In genomic region chr11:76708881-76709280, GRCm38 (mm10) we compare ENCODE assay signal across 17 mouse cellular contexts. TPM values are rescaled to one million over a fixed set of nuclear protein-coding genes. Genes with fewer than 3 reads are reported as not detected.
A peak's percentile ranks its signal among the peaks of the same experiment; 100 is the strongest.
DNase-seq lines count a peak whose midpoint lies in the region; ATAC-seq lines count a peak whose summit lies in the region.
"Had no signal": no experiment of that assay in that cellular context is flagged by ENCODE, and none has a peak within 500 bp of the region (broad histone marks: within the 10 kb centered on the region; RNA-seq: fewer than 3 reads in every experiment).

No protein-coding gene starts in this region.

- H3K9ac ChIP-seq in forebrain, embryonic 11.5 days (ENCODE audit: low read length): no peak overlapping the region
- no peak overlapping the region for H3K9ac ChIP-seq in neural tube, embryonic 15.5 days (replicated peaks)
- H3K9ac ChIP-seq: embryonic facial prominence, embryonic 13.5 days; forebrain, embryonic 15.5 days; liver, embryonic 13.5 days had no signal

- H3K4me1 ChIP-seq in forebrain, embryonic 10.5 days: peaks cover 16% of the 10 kb centered on the region
- H3K4me1 ChIP-seq in forebrain, embryonic 11.5 days (replicated peaks; ENCODE audit: control insufficient read depth, insufficient read depth, low read length): no peaks in the 10 kb centered on the region
- no peaks in the 10 kb centered on the region for H3K4me1 ChIP-seq in neural tube, embryonic 15.5 days
- H3K4me1 ChIP-seq: forebrain, embryonic 15.5 days; liver, embryonic 13.5 days had no signal

- 50% methylated on average over 1 of the region's 1 CpGs for WGBS in forebrain, embryonic 10.5 days
- WGBS in forebrain, embryonic 11.5 days: 44% methylated on average over 1 of the region's 1 CpGs
- WGBS in neural tube, embryonic 15.5 days: 56% methylated on average over 1 of the region's 1 CpGs

- ATAC-seq in forebrain, embryonic 11.5 days (replicated peaks; ENCODE audit: low FRiP score): no peak
- no peak for ATAC-seq in neural tube, embryonic 15.5 days (ENCODE audit: low FRiP score)
- ATAC-seq: forebrain, embryonic 15.5 days had no signal

- no peak overlapping the region for H3K4me3 ChIP-seq in forebrain, embryonic 10.5 days
- H3K4me3 ChIP-seq in forebrain, embryonic 11.5 days (ENCODE audit: low read depth, low read length): no peak overlapping the region
- no peak overlapping the region for H3K4me3 ChIP-seq in neural tube, embryonic 15.5 days (replicated peaks)
- H3K4me3 ChIP-seq: forebrain, embryonic 15.5 days; liver, embryonic 13.5 days; megakaryocyte, embryonic 14.5 days had no signal

- H3K36me3 ChIP-seq in forebrain, embryonic 10.5 days (replicated peaks): no peaks in the 10 kb centered on the region
- no peaks in the 10 kb centered on the region for H3K36me3 ChIP-seq in forebrain, embryonic 11.5 days (ENCODE audit: control insufficient read depth, insufficient read depth, low read length)
- H3K36me3 ChIP-seq in neural tube, embryonic 15.5 days: no peaks in the 10 kb centered on the region
- H3K36me3 ChIP-seq: embryonic facial prominence, embryonic 13.5 days; forebrain, embryonic 15.5 days; liver, embryonic 13.5 days had no signal

- peak overlapping the region; percentile 45; the same call in 1 of the 2 replicates for H3K27ac ChIP-seq in forebrain, embryonic 10.5 days
- H3K27ac ChIP-seq in forebrain, embryonic 11.5 days (ENCODE audit: low read depth, low read length): no peak overlapping the region
- H3K27ac ChIP-seq in neural tube, embryonic 15.5 days (replicated peaks): no peak overlapping the region
- H3K27ac ChIP-seq: forebrain, embryonic 15.5 days; liver, embryonic 13.5 days had no signal

- H3K27me3 ChIP-seq in forebrain, embryonic 10.5 days (ENCODE audit: poor library complexity, severe bottlenecking): no peaks in the 10 kb centered on the region
- no peaks in the 10 kb centered on the region for H3K27me3 ChIP-seq in forebrain, embryonic 11.5 days (ENCODE audit: control insufficient read depth, insufficient read depth, low read length)
- no peaks in the 10 kb centered on the region for H3K27me3 ChIP-seq in neural tube, embryonic 15.5 days (replicated peaks)
- H3K27me3 ChIP-seq: embryonic facial prominence, embryonic 13.5 days; forebrain, embryonic 15.5 days; liver, embryonic 13.5 days had no signal

- peaks cover 8% of the 10 kb centered on the region; the same call in 1 of the 2 replicates for H3K9me3 ChIP-seq in forebrain, embryonic 10.5 days
- no peaks in the 10 kb centered on the region; the same call in 1 of the 2 replicates for H3K9me3 ChIP-seq in forebrain, embryonic 11.5 days (ENCODE audit: control insufficient read depth, low read length)
- H3K9me3 ChIP-seq in neural tube, embryonic 15.5 days (replicated peaks): no peaks in the 10 kb centered on the region
- H3K9me3 ChIP-seq: forebrain, embryonic 15.5 days; liver, embryonic 13.5 days had no signal

- no peak overlapping the region for H3K4me2 ChIP-seq in forebrain, embryonic 11.5 days (ENCODE audit: low read depth, low read length, severe bottlenecking)
- H3K4me2 ChIP-seq in neural tube, embryonic 15.5 days: no peak overlapping the region
- H3K4me2 ChIP-seq: forebrain, embryonic 15.5 days; liver, embryonic 13.5 days had no signal

- no peak for DNase-seq in forebrain, embryonic 10.5 days (ENCODE audit: extremely low spot score, low spot score)
- DNase-seq in forebrain, embryonic 11.5 days (ENCODE audit: low spot score): no peak
- DNase-seq in neural tube, embryonic 10.5 days (ENCODE audit: extremely low spot score, low spot score): peak; percentile 18
- DNase-seq in lung, postnatal 10 days: peak; percentile 34
- no peak for DNase-seq in T-cell, adult 2 months (ENCODE audit: low spot score)
- DNase-seq in ovary, postnatal 36 days (ENCODE audit: low spot score): no peak
- DNase-seq in right cerebral cortex, postnatal 14 days: no peak
- DNase-seq: B cell, adult 2 months; cerebellum, adult 9-10 months; liver, embryonic 13.5 days had no signal

RNA-seq across cellular contexts. Expression of gene Trarg1, which starts 29.3 kb away (rescaled TPM):
- polyA plus RNA-seq in forebrain, embryonic 10.5 days (2016; fragmentation: Nextera tagmentation; extraction: Ambion mirVana): 0.05 and 0.15 TPM in 2 replicates
- not detected in 2 replicates for polyA plus RNA-seq in forebrain, embryonic 11.5 days (2014; fragmentation: Nextera tagmentation; extraction: Ambion mirVana)
- 5.5 and 7.7 TPM in 2 replicates for polyA plus RNA-seq in neural tube, embryonic 15.5 days (2015; fragmentation: Nextera tagmentation; extraction: Ambion mirVana)
- polyA plus RNA-seq: liver, embryonic 13.5 days had no signal

RNA-seq across cellular contexts. Expression of gene Bhlha9, which starts 36.6 kb away (rescaled TPM):
- polyA plus RNA-seq in forebrain, embryonic 10.5 days (2016; fragmentation: Nextera tagmentation; extraction: Ambion mirVana): not detected in 2 replicates
- polyA plus RNA-seq in forebrain, embryonic 11.5 days (2014; fragmentation: Nextera tagmentation; extraction: Ambion mirVana): not detected in 2 replicates
- 1.7 and 1.9 TPM in 2 replicates for polyA plus RNA-seq in neural tube, embryonic 15.5 days (2015; fragmentation: Nextera tagmentation; extraction: Ambion mirVana)
- polyA plus RNA-seq: embryonic facial prominence, embryonic 13.5 days; heart, postnatal 0 days; liver, embryonic 13.5 days; neural tube, embryonic 11.5 days; thymus, postnatal 0 days had no signal

RNA-seq across cellular contexts. Expression of gene Gosr1, which starts 54.5 kb away (rescaled TPM):
- 23.2 and 24.3 TPM in 2 replicates for polyA plus RNA-seq in forebrain, embryonic 10.5 days (2016; fragmentation: Nextera tagmentation; extraction: Ambion mirVana)
- polyA plus RNA-seq in forebrain, embryonic 11.5 days (2014; fragmentation: Nextera tagmentation; extraction: Ambion mirVana): 26.5 and 27.2 TPM in 2 replicates
- polyA plus RNA-seq in neural tube, embryonic 15.5 days (2015; fragmentation: Nextera tagmentation; extraction: Ambion mirVana): 22.8 and 23.1 TPM in 2 replicates

Comparison
In these comparisons a context has a peak if more than half of its experiments do, and no peak if none do; other contexts are left out.
1. DNase-seq: peak in neural tube, embryonic 10.5 days (single experiment) and lung, postnatal 10 days (single experiment); none in forebrain, embryonic 10.5 days (single experiment), forebrain, embryonic 11.5 days (single experiment), T-cell, adult 2 months (single experiment), ovary, postnatal 36 days (single experiment) and right cerebral cortex, postnatal 14 days (single experiment).